Mouse (Mus musculus) CD4-positive helper T cell, adult 2 months (primary cell): ENCODE measurements around the gene Wdr17.

Experiments used
- DNase-seq: peaks from one replicate; pipeline ENCODE4 v3.0.0-alpha.2; 2012; ENCODE audit warnings: low read depth, missing footprints, low spot score

Wdr17 gene

DNA sequence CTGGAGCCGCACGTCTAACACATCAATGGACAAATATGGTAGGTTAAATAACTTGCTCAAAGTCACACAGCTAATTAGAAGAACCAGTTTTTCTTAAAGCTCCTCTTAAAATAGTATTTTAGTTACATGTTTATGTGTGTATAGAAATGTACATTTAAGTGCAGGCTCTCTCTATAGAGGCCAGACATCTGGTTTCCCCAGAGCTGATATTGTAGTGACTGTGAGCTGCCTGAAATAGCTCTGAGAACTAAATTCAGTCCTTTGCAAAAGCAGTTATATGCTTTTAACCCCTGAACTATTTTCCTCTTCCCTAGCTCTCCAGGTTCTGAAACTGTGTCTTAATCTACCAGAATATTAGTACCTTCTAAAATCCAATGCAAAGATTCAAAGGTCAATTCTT lies 289.6 kb downstream of the Wdr17 start:
- no peak for DNase-seq

GRCm38 (mm10) chr8:54596940-54597339 lies 290.0 kb downstream of the Wdr17 start:
- DNase-seq = no peak

DNA sequence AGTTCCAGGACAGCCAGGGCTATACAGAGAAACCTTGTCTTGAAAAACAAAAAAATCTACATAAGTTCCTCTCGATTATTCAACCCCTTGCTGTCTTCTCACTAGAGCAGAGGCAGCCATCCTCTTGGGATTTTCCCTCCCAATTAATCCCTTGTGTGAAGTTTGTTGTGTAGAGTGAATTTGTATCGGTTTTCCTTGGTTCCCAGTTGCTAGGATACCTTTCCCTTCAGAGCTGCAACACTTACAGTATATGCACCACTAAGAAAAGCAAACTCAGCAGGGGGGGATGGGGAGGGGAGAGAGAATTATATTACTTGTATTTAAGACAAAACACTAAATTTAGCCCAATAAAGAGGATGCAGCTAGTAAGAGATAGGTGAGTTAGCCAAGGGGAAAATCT lies 290.9 kb downstream of the Wdr17 start:
- DNase-seq = no peak

- DNase-seq = no peak
These were observed 292.4 kb downstream of the Wdr17 start for GRCm38 (mm10) chr8:54594634-54595033.

GRCm38 (mm10) chr8:54582886-54583285 lies 304.1 kb downstream of the Wdr17 start:
- DNase-seq = no peak

GRCm38 (mm10) chr8:54581436-54581835 lies 305.5 kb downstream of the Wdr17 start:
- DNase-seq = no peak
